Mouse (Mus musculus): ENCODE measurements around the gene Fhl5.
"Not testable (repeated sequence)": the region's sequence is repeated elsewhere in the genome, so short reads cannot be mapped to it uniquely, and the experiment has no call there.

Gene Fhl5

DNA sequence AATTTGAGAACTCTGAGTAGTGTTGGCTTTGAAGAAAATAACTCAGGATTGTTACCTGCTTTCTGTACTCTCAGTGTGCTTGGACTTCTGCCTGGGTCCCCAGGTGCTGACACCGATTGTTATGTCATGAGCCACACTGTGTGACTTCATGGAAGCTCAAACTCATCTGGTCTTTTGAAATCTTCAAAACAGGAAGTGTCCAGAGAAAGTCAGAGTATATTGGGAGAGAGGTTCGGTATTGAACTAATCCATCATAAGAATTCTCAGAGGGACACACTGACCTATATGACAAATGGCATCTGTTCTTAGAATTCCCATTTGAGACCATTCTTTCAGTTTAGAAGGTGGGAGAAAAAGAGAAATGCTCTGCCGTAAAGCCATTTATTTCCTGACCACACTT lies at the start of gene Fhl5:
Gene Fhl5, minus strand, starts transcription at position 101 of the 400 bp plus-strand sequence.
- DNase-seq (ENCODE audit: low spot score in 2 of 2), result no peak

DNA sequence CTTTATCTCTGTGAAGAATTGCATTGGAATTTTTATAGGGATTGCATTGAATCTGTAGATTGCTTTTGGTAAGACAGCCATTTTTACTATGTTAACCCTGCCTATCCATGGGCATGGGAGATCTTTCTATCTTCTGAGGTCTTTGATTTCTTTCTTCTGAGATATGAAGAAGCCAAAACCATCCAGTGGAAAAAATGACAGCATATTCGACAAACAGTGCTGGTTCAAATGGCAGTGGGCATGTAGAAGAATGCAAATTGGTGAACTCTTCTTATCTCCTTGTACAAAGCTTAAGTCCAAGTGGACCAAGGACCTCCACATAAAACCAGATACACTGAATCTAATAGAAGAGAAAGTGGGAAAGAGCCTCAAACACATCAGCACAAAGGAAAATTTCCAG lies 42.3 kb upstream of the Fhl5 start:
- DNase-seq (ENCODE audit: low spot score in 2 of 2), result not testable (repeated sequence)

DNA sequence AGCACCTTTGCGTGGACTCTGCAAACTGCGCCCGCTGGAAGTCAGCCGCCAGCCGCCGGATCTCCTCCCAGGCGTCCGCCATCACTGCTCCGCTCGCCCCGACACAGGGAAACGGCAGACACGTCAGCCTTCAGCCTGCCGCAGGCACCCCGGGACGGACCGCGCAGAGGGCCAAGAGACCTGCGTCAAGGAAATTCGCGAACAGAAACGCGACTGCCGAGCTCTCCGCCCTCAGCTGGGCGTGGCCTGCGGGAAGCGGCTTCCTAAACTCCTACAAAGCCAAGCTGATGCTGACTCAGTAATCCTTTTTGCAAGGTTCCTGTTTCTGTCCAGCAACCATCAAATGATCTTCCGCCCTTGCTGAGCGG lies 39.0 kb upstream of the Fhl5 start, which contains the start of gene Ufl1:
Gene Ufl1, minus strand, starts transcription at position 151 of the 368 bp plus-strand sequence.
- DNase-seq (ENCODE audit: low spot score in 2 of 2), result peak; percentile 97 to 100

DNA sequence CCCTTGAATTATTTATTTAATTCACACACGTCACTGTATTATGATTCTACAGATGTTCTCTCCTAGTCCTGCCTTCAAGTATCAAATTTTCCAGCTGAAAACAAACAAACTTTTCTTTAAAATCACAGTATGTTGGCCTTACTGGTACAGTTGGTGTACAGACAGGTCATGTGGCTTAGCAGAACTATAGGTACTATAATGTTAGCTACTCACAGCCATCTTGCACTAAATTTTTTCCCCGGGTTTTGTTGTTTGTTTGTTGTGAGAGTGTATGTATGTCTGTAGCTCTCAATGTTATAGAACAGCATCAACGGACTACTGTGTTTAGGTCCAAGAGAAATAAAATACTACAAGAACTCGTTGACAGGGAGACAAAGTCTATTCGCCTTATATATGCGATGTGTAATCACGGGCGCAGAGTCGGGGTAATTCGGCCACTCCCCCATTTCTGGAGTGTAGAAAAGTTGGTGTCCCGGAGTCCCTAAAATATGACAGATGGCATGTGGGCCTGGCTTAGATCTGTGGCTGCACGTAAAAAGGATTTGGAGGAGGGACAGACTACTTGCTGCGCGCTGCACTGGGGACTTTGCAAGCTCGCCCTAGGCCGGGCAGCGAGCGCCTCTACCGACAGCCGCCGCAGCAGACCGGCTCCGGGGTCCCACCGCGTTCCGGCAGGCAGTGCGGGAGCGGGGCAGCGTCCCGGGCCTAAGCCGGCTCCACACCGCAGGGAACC lies 38.4 kb upstream of the Fhl5 start:
- no peak for DNase-seq (ENCODE audit: low spot score in 2 of 2)

DNA sequence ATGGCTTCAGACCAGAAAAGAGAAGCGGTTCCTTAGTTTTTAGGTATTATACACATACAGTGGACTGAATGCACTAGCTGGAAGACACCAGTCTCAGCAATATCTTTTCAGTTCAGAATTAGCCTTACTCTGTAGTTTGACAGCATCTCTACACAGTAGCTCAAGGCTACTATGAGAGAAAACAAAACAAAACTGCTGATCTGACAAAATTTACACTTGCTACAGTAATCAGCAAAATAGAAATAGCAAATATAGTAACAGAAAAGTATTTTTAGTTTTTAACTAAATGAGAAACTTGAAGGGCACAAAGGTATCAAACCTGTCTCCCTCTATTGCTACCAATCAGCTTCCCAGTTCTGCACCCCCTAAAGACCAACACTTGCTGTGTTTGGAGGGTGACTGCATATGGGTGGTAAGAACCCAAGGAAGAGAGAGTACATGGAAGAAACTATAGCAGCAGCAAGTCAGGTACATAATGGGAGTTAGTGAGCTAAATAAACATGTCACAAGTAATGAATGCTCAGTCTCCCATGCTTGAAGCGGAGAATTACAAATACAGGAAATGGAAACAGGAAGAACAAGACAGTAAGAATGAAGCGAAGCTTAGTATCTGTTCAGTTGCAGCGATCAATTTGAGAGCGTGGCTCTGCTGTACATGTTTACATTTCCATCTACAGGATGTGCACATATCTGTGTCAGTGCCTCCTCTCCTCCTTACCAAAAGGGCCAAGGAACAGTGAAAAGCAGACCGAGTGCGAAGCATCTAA lies 30.4 kb upstream of the Fhl5 start:
- no peak for DNase-seq (ENCODE audit: low spot score in 2 of 2)

DNA sequence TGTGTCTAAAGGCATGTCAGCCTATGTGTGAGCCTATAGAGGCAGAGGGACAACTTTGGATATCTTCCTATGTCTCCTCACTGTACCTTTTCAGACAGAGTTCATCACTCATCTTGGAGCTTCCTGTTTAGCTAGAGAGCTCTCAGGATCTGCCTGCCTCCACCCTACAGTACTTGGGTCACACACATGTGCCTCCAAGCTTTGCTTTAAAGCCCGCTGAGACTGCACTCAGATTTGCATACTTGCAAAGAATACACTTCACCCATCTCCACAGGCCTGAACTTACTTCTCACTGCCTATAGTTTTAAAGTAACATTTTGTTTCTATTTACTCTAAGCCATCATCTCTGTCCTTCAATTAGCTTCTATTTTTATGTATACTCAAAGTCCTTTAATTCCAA lies 29.2 kb upstream of the Fhl5 start:
- no peak for DNase-seq (ENCODE audit: low spot score in 2 of 2)

DNA sequence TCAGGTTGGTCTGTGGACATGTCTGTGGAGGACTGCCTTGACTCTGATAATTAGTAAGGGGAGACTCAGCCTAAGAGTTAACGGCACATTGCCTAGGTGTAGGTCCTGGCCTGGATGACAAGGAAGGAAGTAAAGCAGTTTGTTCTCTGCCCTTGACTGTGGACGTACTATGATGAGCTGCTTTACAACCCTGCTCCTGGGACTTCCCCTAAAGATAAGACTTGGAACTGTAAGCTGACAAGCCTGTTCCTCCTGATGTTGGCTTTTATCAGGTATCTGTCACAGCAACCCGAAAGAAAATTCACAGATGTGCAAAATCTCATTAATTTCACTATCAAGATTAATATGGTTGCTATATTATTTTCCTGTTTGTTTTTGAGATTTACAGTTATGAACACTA lies 24.5 kb upstream of the Fhl5 start:
- DNase-seq (ENCODE audit: low spot score in 2 of 2), result no peak

DNA sequence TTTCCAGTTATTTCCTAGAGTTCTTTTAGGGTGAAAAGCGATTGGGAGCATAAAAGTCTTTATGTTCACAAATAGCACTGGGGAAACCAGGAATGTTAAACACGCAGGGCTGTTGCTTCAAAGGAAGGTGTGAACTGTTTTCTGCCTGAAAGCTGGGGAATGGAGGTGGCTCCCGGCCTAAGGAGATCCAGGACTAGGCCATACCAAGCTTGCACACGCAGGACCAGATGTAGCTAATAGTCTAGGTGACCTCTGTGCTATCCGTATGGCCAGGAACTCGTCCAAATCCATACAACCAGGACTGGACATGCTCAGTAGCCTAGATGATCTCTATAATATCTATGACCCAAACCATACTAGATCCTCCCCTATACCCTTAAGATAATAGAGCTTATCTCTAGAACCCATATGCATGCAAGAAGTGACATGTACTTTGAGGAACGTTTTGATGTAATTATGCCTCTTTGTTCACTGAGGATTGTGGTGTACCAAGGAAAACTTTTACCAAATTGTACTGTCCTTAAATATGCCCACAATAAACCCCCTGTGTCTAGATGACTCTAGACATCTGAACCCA lies 15.2 kb upstream of the Fhl5 start:
- no peak for DNase-seq (ENCODE audit: low spot score in 2 of 2)

DNA sequence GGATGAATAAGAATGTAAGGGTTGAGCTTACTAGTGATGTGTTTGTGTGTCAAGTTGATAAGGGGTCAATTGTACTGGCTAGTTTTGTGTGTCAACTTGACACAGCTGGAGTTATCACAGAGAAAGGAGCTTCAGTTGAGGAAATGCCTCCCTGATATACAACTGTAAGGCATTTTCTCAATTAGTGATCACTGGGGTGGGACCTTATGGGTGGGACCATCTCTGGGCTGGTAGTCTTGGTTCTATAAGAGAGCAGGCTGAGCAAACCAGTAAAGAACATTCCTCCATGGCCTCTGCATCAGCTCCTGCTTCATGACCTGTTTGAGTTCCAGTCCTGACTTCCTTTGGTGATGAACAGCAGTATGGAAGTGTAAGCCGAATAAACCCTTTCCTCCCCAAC lies 7.0 kb downstream of the Fhl5 start:
- not testable (repeated sequence) for DNase-seq (ENCODE audit: low spot score in 2 of 2)

DNA sequence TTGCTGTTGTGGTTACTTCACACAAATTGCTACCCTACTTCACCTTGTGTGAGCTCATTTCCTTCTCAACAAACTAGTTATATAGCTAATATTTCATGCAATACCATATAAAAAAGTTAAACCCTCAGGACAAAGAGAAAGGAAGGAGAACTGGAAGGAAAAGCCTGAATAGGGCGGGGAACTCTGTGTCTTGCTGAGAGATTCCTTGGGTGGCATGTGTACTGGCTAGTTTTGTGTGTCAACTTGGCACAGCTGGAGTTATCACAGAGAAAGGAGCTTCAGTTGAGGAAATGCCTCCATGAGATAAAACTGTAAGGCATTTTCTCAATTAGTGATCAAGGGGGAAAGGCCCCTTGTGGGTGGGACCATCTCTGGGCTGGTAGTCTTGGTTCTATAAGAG lies 8.9 kb downstream of the Fhl5 start:
- DNase-seq (ENCODE audit: low spot score in 2 of 2), result not testable (repeated sequence)

DNA sequence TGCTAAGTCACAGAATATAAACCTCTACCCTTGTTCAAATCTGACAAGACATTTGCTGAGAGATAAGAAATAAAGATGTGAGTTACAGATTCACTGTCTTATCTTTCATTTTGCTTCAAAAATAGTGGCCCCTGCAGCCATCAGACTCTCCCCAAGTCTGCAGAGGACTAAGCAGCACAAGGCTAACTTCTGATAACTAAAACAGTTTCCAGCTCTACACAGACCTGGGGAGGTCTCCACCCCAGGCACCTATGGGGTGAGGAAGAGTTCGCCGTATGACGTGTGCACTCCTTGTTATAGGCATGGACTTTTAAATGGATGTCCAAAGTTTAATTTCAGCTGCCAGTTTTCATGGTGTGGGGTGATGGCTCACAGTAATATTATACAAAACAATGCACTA lies 10.1 kb downstream of the Fhl5 start:
- no peak for DNase-seq (ENCODE audit: low spot score in 2 of 2)

DNA sequence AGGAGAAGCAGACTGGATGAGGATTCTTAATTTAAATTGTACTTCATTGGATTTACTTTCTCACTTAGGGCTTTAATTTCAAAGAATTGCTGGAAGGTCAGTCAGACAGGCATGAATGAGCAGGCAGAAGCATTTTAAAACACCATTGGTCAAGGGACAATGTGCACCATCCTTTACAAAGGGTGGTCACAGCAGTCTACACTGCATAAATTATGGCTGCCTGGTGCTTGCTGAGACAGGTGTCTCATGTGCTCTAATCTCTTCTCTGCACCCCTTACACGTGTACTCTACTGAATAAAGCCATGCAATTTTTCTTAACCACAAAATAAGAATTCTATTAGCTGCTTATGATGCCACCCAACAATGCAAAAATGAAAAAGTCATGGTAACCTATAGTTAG lies 15.1 kb downstream of the Fhl5 start:
- DNase-seq (ENCODE audit: low spot score in 2 of 2), result no peak

DNA sequence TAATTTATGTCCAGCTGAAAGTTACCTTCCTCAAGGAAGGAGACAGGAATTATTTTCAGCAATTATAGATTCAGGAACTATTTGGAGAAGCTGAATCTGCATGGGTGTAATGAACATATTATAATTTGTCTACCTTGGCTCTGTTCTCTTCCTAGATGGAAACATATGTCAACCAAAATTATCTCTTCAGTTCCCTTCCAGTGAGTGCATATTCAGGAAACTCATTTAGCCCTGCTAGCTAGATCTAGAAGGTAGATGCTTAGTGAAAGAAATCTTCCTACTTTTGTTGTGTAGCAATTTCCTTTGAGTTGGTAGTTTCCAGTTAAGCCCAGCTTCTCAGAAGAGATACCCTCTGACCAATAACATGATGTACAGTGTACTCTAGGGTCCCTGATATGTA lies 20.7 kb downstream of the Fhl5 start:
- no peak for DNase-seq (ENCODE audit: low spot score in 2 of 2)

DNA sequence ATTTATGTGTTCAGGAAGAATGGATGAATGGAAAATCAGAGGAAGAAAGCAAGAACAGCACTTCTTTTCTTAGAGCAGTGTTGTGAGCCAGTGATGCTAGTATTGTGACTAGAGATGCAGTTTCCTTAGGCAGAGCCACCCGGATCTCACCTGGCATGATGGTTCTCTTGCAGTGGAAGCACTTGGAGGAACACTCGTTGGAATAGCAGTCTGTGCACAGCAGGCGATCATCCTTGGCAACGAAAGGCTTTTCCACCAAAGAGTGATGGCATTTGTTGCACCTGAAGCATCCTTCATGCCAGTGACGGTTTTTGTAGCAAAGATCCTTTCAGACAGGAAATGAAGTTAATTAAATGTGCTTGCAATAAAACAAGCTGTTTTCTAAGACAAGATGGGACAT lies 29.2 kb downstream of the Fhl5 start:
- no peak for DNase-seq (ENCODE audit: low spot score in 2 of 2)

DNA sequence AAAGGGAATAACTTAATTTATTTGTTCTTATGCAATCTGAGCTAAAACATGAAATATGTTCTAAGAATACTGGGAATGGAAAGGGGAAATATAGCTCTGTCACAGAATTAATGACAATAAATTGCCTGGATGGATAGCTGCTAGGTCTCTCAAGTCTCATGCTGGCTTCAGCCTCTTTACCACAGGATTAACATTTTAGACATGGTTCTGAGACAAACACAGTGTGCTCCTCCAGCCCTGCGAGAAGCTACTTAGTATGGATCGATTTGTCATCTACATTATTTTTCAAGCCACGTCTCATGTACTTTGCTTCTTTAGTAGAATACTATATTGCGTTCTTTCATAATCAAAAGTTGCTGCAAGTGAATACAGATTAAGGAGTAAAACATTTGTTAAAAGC lies 36.5 kb downstream of the Fhl5 start:
- no peak for DNase-seq (ENCODE audit: low spot score in 2 of 2)

DNA sequence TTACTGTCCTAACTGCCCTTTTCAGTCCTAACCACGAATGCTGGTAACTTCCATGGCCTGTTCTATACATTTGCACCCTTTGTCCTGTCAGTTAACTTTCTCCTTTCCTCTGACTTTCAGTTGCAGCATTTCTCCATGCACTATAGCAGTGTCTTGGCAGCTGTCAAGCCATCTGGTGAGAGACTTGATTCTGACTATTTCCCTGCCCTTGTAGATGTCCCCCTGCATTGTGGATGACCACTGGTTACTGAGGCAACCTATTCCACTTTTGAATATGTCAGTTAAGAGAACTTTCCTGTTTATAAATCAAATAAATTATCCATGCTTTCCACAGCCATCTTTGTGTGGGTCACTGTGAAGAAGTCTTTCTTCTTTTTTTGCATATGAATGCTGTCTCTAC lies 45.4 kb downstream of the Fhl5 start:
- no peak for DNase-seq (ENCODE audit: low spot score in 2 of 2)

DNA sequence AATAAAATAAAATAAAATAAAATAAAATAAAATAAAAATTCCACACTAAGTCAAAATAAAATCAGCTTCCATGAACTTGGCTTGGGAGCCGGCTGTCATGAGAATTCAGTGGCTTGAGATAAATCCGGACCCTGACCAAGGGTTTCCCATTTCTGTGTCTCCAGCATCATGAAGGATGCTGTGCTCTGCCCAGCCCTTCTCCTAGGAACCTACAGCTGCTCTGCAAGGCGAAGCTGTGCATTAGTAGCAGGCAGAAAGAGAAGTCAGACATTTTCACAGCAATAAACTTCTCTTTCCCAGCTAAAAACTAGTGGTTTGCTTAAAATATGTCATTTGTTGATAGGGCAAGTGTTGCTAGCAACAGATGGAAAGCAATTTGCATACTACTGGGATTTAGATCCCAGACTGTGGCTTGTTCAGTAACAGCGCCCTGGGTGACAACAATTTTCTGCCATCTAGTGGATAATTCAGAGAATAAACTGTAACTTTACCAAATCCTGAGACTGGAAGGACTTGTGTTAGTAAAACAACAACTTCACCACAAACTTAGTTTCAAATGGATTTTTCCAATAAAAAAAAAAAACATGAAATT lies 63.0 kb downstream of the Fhl5 start:
- no peak for DNase-seq (ENCODE audit: low spot score in 2 of 2)

All from urinary bladder, adult 18-20 months (tissue).